Mouse (Mus musculus) megakaryocyte, embryonic 14.5 days (primary cell): ENCODE measurements around the gene Pdlim5.

ENCODE experiments used
- FLI1 ChIP-seq: IDR thresholded peaks from 2 replicates; pipeline ENCODE4 v1.6.1; 2012; ENCODE audit warnings: low read length, inconsistent platforms, mixed read lengths
- GATA1 ChIP-seq: IDR thresholded peaks from 3 replicates; pipeline ENCODE4 v1.6.1; 2012; ENCODE audit warnings: mixed read lengths, low read length, inconsistent platforms, borderline replicate concordance

DNA sequence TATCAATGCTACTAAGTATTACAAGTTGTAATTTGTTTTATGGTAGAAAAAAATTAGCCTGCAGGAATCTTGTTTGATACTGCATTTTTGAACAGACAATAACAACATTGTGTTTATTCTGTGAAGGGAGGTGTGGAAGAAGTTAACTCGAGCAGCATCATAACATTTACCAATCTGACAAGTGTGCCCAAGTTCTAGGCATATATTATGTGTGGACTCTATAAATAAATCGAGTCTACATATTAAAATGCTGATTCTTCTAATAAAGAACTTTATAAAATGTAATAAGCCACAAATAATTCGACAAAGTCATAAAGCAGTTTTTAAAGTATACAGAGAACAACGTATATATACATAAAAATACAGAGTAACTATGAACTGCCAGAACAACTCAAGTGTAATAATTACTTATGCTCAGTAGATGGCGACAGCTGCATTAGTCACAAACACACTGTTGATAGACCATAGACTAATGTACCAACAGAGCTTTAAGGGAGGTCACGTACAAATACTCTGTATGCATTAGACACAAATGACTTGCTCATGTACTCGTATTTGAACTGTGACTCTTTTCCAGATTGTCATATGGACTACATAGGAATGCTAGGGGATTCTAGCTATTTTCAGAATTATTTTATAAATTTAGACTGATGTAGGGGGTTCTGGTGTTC, 100.7 kb downstream of the Pdlim5 start:
- no peak for TF ChIP-seq GATA1
- TF ChIP-seq FLI1: no peak
